Mouse (Mus musculus): Measurements from ENCODE around the gene Espn. TPM values are rescaled to one million over a fixed set of nuclear protein-coding genes. Genes with fewer than 3 reads are reported as not detected.

Gene Espn
- polyA plus RNA-seq, 2 experiments, result 1.7 TPM

- H3K9me3 ChIP-seq (ENCODE audit: control insufficient read depth, low read length), result no peaks in the 10 kb centered on the region
- H3K9ac ChIP-seq (ENCODE audit: low read depth, low read length, severe bottlenecking), result no peak overlapping the region
- H3K4me2 ChIP-seq (replicated peaks; ENCODE audit: low read depth, low read length, severe bottlenecking), result no peak overlapping the region
- H3K27ac ChIP-seq (replicated peaks; ENCODE audit: low read depth, low read length), result no peak overlapping the region; the same call in 1 of the 2 replicates
- DNase-seq (ENCODE audit: low spot score) (no peak), ATAC-seq (ENCODE audit: low FRiP score, low read depth) (no peak)
- WGBS, result 71% methylated on average over 10 of the region's 10 CpGs
- 0 out of 2 replicates have a peak, but pooled peaks cover 7% of the 10 kb centered on the region for H3K4me1 ChIP-seq (ENCODE audit: control insufficient read depth, insufficient read depth, low read length)
- H3K27me3 ChIP-seq (ENCODE audit: control insufficient read depth, insufficient read depth, low read length), result no peaks in the 10 kb centered on the region
- TF ChIP-seq POLR2A (IDR thresholded peaks at IDR 0.05; ENCODE audit: borderline replicate concordance, extremely low read depth, insufficient read depth, insufficient read length), result no peak
- H3K4me3 ChIP-seq (replicated peaks; ENCODE audit: low read length), result no peak overlapping the region
- no peaks in the 10 kb centered on the region for H3K36me3 ChIP-seq (ENCODE audit: control insufficient read depth, insufficient read depth, low read length)
These were observed 79.5 kb downstream of the Espn start for GRCm38 (mm10) chr4:152072655-152073054.

- ATAC-seq (ENCODE audit: low FRiP score, low read depth), result no peak
- no peak within 1 kb of the TSS for H3K4me2 ChIP-seq (replicated peaks; ENCODE audit: low read depth, low read length, severe bottlenecking)
These were observed 80.0 kb downstream of the Espn start, which contains the start of gene Plekhg5 for GRCm38 (mm10) chr4:152072121-152072601. Plekhg5 (plus strand) TSS chr4:152072498.

GRCm38 (mm10) chr4:152070494-152071396 is 81.4 kb downstream of the Espn start:
- TF ChIP-seq POLR2A (IDR thresholded peaks at IDR 0.05; ENCODE audit: borderline replicate concordance, extremely low read depth, insufficient read depth, insufficient read length), result no peak
- WGBS, result 66% methylated on average over 11 of the region's 11 CpGs
- Histone ChIP-seq H3K4me3 (replicated peaks; ENCODE audit: low read length) (no peak overlapping the region), H3K36me3 (ENCODE audit: control insufficient read depth, insufficient read depth, low read length) (no peaks in the 10 kb centered on the region), H3K27me3 (ENCODE audit: control insufficient read depth, insufficient read depth, low read length) (no peaks in the 10 kb centered on the region), H3K4me2 (replicated peaks; ENCODE audit: low read depth, low read length, severe bottlenecking) (no peak overlapping the region), H3K9ac (ENCODE audit: low read depth, low read length, severe bottlenecking) (no peak overlapping the region), H3K27ac (replicated peaks; ENCODE audit: low read depth, low read length) (no peak overlapping the region), H3K9me3 (ENCODE audit: control insufficient read depth, low read length) (no peaks in the 10 kb centered on the region), H3K4me1 (ENCODE audit: control insufficient read depth, insufficient read depth, low read length) (0 out of 2 replicates have a peak, but pooled peaks cover 7% of the 10 kb centered on the region)
- no peak for ATAC-seq (ENCODE audit: low FRiP score, low read depth)
- no peak for DNase-seq (ENCODE audit: low spot score)

More at GRCm38 (mm10) chr4:152072121-152072601, 80.0 kb downstream of the Espn start, which contains the start of gene Plekhg5:
- Histone ChIP-seq H3K27ac (replicated peaks; ENCODE audit: low read depth, low read length) (no peak within 1 kb of the TSS; the same call in 1 of the 2 replicates), H3K4me1 (ENCODE audit: control insufficient read depth, insufficient read depth, low read length) (0 out of 2 replicates have a peak, but pooled peaks cover 7% of the 10 kb centered on the region), H3K9me3 (ENCODE audit: control insufficient read depth, low read length) (no peaks in the 10 kb centered on the region), H3K27me3 (ENCODE audit: control insufficient read depth, insufficient read depth, low read length) (no peaks in the 10 kb centered on the region), H3K9ac (ENCODE audit: low read depth, low read length, severe bottlenecking) (no peak within 1 kb of the TSS), H3K4me3 (replicated peaks; ENCODE audit: low read length) (no peak within 1 kb of the TSS), H3K36me3 (ENCODE audit: control insufficient read depth, insufficient read depth, low read length) (no peaks in the 10 kb centered on the region)
- WGBS, result 67% methylated on average over 10 of the region's 10 CpGs
- no peak for TF ChIP-seq POLR2A (IDR thresholded peaks at IDR 0.05; ENCODE audit: borderline replicate concordance, extremely low read depth, insufficient read depth, insufficient read length)
- no peak for DNase-seq (ENCODE audit: low spot score)

Other genes with a start within 250 kb of the Espn start
- gene Dnajc11, start 218.7 kb downstream of the Espn start, polyA plus RNA-seq (2012; rRNA removed), result 56.9 and 73.1 TPM in 2 replicates
- gene Dnajc11, start 218.7 kb downstream of the Espn start, polyA plus RNA-seq (2014; fragmentation: Nextera tagmentation; extraction: Ambion mirVana), result 50.9 and 52.5 TPM in 2 replicates
- 60.6 and 61.6 TPM in 2 replicates for gene Thap3, start 163.4 kb downstream of the Espn start, polyA plus RNA-seq (2012; rRNA removed)
- gene Thap3, start 163.4 kb downstream of the Espn start, polyA plus RNA-seq (2014; fragmentation: Nextera tagmentation; extraction: Ambion mirVana), result 36.1 and 37.5 TPM in 2 replicates
- gene Phf13, start 156.1 kb downstream of the Espn start, polyA plus RNA-seq (2012; rRNA removed), result 35.1 and 40.5 TPM in 2 replicates
- gene Phf13, start 156.1 kb downstream of the Espn start, polyA plus RNA-seq (2014; fragmentation: Nextera tagmentation; extraction: Ambion mirVana), result 33.7 and 37.1 TPM in 2 replicates
- 18.8 and 25.7 TPM in 2 replicates for gene Klhl21, start 143.6 kb downstream of the Espn start, polyA plus RNA-seq (2012; rRNA removed)
- gene Klhl21, start 143.6 kb downstream of the Espn start, polyA plus RNA-seq (2014; fragmentation: Nextera tagmentation; extraction: Ambion mirVana), result 11.0 and 11.1 TPM in 2 replicates
- gene Zbtb48, start 124.7 kb downstream of the Espn start, polyA plus RNA-seq (2012; rRNA removed), result 31.2 and 41.5 TPM in 2 replicates
- gene Zbtb48, start 124.7 kb downstream of the Espn start, polyA plus RNA-seq (2014; fragmentation: Nextera tagmentation; extraction: Ambion mirVana), result 25.4 and 27.4 TPM in 2 replicates
- 1.0 and 1.7 TPM in 2 replicates for gene Tas1r1, start 113.8 kb downstream of the Espn start, polyA plus RNA-seq (2012; rRNA removed)
- gene Tas1r1, start 113.8 kb downstream of the Espn start, polyA plus RNA-seq (2014; fragmentation: Nextera tagmentation; extraction: Ambion mirVana), result 0.93 and 1.3 TPM in 2 replicates
- gene Nol9, start 113.0 kb downstream of the Espn start, polyA plus RNA-seq (2012; rRNA removed), result 28.5 and 33.4 TPM in 2 replicates
- gene Nol9, start 113.0 kb downstream of the Espn start, polyA plus RNA-seq (2014; fragmentation: Nextera tagmentation; extraction: Ambion mirVana), result 25.9 and 32.2 TPM in 2 replicates
- gene Plekhg5, start 79.9 kb downstream of the Espn start, polyA plus RNA-seq (2012; rRNA removed), result 25.0 and 36.2 TPM in 2 replicates
- 14.1 and 16.9 TPM in 2 replicates for gene Plekhg5, start 79.9 kb downstream of the Espn start, polyA plus RNA-seq (2014; fragmentation: Nextera tagmentation; extraction: Ambion mirVana)
- 5.6 and 6.0 TPM in 2 replicates for gene Tnfrsf25, start 36.4 kb downstream of the Espn start, polyA plus RNA-seq (2012; rRNA removed)
- 1.0 TPM in 2 replicates for gene Tnfrsf25, start 36.4 kb downstream of the Espn start, polyA plus RNA-seq (2014; fragmentation: Nextera tagmentation; extraction: Ambion mirVana)
- gene Hes2, start 6.5 kb upstream of the Espn start, polyA plus RNA-seq (2012; rRNA removed), result 0.03 and 0.04 TPM in 2 replicates
- not detected in 2 replicates for gene Hes2, start 6.5 kb upstream of the Espn start, polyA plus RNA-seq (2014; fragmentation: Nextera tagmentation; extraction: Ambion mirVana)
- 47.7 and 50.3 TPM in 2 replicates for gene Acot7, start 25.8 kb upstream of the Espn start, polyA plus RNA-seq (2012; rRNA removed)
- 47.3 and 48.4 TPM in 2 replicates for gene Acot7, start 25.8 kb upstream of the Espn start, polyA plus RNA-seq (2014; fragmentation: Nextera tagmentation; extraction: Ambion mirVana)
- gene Gpr153, start 121.9 kb upstream of the Espn start, polyA plus RNA-seq (2012; rRNA removed), result 56.5 and 79.5 TPM in 2 replicates
- gene Gpr153, start 121.9 kb upstream of the Espn start, polyA plus RNA-seq (2014; fragmentation: Nextera tagmentation; extraction: Ambion mirVana), result 28.6 and 33.0 TPM in 2 replicates
- gene Hes3, start 139.3 kb upstream of the Espn start, polyA plus RNA-seq (2012; rRNA removed), result 0.03 and 0.13 TPM in 2 replicates
- not detected in 2 replicates for gene Hes3, start 139.3 kb upstream of the Espn start, polyA plus RNA-seq (2014; fragmentation: Nextera tagmentation; extraction: Ambion mirVana)
- gene Icmt, start 144.9 kb upstream of the Espn start, polyA plus RNA-seq (2012; rRNA removed), result 26.6 and 30.7 TPM in 2 replicates
- gene Icmt, start 144.9 kb upstream of the Espn start, polyA plus RNA-seq (2014; fragmentation: Nextera tagmentation; extraction: Ambion mirVana), result 27.6 and 32.7 TPM in 2 replicates
- gene Rnf207, start 166.6 kb upstream of the Espn start, polyA plus RNA-seq (2012; rRNA removed), result 0.92 and 1.1 TPM in 2 replicates
- 0.39 and 0.50 TPM in 2 replicates for gene Rnf207, start 166.6 kb upstream of the Espn start, polyA plus RNA-seq (2014; fragmentation: Nextera tagmentation; extraction: Ambion mirVana)
- gene Rpl22, start 173.4 kb upstream of the Espn start, polyA plus RNA-seq (2012; rRNA removed), result 296 and 760 TPM in 2 replicates
- 422 and 460 TPM in 2 replicates for gene Rpl22, start 173.4 kb upstream of the Espn start, polyA plus RNA-seq (2014; fragmentation: Nextera tagmentation; extraction: Ambion mirVana)
- 0.72 and 0.83 TPM in 2 replicates for gene Chd5, start 186.3 kb upstream of the Espn start, polyA plus RNA-seq (2012; rRNA removed)
- gene Chd5, start 186.3 kb upstream of the Espn start, polyA plus RNA-seq (2014; fragmentation: Nextera tagmentation; extraction: Ambion mirVana), result 0.07 and 0.54 TPM in 2 replicates

Data from limb, embryonic 14.5 days (tissue).